Mouse (Mus musculus): Measurements from ENCODE around the gene Ildr2. TPM values are rescaled to one million over a fixed set of nuclear protein-coding genes. Genes with fewer than 3 reads are reported as not detected.
A peak's percentile ranks its signal among the peaks of the same experiment; 100 is the strongest.

The Ildr2 gene
- total and polyA plus RNA-seq, 3 experiments: 2.0 to 11.2 (median 3.1) TPM

DNA sequence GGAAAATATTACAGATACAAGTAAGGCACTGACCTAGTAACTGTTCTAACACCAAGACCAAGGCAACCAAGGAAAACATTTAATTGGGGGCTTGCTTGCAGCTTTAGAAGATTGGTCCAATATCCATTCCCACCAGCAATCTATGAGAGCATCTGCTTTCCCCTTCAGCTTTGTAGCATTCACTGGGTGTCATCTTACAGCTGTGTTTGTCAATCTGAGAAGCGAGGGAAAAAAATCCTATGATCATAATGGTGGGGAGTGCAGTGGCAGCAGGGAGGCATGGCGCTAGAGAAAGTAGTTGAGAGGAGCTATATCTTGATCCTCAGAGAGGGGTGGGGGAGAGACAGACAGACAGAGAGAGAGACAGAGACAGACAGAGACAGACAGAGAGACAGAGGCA, 88.1 kb downstream of the Ildr2 start:
- no peak for DNase-seq

DNA sequence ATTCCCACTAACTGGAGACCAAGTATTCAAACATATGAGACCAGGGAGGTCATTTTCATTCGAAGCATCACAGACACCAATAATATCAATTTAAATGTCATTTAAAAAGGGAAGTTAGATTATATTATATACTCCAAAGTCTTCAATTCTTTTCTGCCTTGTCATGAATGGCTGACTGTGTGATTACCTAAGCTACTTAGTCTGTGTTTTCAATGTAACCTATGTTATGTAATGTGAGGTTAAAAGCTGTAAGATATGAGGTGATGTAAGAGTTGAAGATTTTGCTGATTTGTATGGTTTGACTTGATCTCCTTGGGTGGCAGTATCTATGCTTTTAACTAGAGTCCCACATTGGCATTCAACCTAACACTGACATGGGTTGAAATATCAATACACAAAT, 88.6 kb downstream of the Ildr2 start:
- DNase-seq: no peak

DNA sequence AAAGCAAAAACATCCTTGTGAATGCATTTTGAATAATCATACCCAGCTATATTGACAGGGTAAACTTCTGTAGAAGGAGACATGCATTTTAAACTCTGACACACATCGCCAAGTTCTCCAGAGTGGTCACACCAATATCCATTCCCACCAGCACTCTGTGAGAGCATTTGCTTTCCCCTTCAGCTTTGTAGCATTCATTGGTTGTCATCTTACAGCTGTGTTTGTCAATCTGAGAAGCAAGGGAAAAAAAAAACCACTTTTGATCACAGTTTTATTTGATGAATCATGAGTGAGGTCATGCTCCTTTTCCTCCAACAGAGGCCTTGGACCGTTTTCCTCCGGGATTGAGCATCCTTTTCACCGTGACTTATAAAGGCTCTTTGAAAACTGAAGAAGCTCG, 89.6 kb downstream of the Ildr2 start:
- DNase-seq: no peak

DNA sequence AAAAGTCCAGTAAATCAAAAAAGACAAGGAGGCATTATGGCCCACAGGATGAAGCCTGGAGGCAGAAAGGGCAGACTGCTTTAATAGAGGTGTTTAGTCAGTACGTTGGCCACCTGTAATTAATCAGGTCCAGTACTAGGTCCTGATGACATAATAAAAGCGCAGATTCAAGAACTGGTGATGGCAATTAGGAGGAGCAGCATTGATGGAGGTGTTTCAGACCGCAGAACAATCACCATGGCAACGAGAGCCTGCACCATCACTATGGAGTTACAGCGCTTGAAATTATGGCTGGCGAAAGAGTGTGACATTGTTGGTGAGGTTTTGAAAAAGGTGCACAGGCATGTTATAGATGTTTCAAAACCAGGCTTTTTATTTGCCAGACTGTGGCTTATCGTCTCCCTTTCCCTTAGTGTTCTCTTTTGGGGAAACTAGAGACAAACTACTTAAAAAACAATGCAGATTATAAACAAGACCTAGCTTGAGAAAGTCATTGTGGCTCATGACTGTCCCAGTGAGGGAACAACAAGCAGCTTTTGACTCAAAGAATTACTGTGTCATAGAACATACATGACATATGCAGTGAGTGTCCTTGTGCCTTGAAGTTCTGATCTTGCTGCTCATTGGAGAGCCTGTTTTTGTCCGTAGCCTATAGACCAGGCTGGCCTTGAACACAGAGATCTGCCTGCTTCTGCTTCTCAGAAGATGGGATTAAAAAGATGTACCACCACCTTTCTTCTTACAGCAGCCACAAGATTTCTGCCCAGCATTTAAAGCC, 90.5 kb downstream of the Ildr2 start:
- no peak for DNase-seq

DNA sequence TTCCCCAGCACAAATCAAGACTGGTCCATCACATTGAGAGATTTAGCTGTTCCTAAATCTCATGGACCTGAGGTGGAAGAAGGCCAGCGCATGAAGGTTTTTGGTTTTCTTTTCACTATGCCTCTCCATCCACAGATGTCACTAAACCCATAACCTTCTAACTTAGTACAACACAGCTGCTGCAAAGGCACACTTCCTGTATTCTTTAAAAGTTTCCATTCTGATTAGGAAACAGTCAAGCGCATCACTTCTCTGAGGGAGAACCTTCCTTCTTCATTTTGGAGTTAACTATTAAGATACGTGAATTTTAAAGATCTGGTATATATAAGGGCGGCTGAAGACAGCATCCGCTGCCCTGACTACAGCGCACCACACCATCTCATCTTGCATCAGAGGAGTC, 91.7 kb downstream of the Ildr2 start:
- DNase-seq: no peak

DNA sequence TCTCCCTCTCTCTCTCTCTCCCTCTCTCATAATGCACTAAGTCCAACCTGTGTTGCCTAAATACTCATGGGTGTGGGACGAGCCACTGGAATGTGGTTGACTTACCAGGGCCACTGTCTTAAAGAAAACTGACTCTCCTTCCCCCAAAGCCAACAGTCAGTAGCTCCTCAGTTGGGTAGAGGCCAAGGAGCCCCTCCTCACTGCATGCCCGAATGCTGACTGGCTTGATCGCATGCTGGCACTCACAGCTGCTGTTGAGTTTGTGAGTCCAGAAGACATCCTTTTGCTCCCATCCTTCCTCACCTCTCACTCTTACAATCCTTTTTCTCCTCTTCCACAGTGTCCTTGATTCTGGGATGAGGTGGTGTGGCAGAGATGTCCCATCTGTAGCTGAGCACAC, 93.0 kb downstream of the Ildr2 start:
- no peak for DNase-seq

DNA sequence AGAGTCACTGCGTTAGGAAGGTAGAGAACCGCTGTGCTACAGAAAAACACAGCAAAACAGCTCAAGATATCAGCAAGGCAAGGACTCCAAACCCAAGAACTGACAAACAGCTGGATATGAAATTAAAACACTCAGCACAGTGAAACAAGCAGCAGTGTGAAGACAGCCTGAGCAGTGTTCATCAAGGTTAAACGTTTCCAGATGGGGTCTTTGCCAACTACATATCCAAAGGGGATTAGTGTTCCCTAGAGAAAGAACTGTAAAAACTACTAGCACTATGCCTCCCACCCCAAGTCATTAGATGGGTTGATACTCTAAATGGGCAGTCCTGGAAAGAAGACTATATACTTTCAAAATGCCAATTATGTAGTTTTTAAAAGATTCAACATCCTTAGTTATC, 95.4 kb downstream of the Ildr2 start:
- no peak for DNase-seq

DNA sequence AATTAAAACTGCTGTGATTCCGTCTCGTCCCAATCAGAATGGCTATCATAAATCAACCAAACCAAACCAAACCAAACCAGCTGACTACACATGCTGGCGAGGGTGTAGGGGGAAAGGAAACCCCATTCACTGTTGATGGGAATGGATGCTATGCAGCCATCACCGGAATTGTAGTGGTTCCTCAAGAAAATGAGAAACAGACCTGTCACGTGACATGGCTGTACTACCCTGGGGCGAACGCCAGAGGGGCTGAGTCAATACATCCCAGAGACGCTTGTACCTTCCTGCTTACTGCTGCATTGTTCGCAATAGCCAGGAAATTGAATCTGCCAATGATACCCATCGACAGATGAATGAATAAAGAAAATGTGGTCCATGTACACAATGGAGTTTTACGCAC, 95.8 kb downstream of the Ildr2 start:
- no peak for DNase-seq

DNA sequence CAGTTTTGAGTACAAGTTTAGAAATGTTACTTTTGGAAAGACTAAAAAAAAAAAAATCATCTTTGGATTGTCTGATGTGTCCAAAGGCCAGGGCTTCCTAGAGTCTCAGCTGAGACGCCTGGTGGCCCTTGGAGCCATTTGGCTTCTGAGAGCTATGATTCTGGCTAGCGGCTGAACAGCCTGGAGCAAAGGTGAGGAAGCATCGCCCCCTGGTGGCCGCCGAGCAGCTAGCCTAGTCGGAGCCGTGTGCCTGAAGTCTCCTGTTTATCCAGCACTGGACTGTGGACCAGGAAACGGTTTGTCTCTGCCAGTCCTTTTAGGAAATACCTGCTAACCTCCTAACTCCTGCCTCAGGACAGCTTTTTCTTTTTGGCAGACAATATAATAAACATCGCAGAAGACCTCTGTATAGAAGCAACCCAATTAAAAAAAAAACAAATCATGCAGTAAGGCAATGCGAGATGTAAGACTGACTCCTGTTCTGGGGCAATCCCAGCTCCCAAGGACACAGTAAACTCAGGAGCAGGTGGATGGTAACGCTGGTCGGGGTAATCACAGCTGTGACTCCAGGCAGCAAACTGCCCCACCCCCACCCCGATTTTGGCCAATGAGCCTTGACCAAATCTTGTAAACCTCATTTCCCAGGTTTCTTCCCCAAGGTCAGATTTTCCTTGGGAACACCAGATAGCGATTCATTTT, 106.4 kb downstream of the Ildr2 start:
- peak; percentile 85 for DNase-seq

DNA sequence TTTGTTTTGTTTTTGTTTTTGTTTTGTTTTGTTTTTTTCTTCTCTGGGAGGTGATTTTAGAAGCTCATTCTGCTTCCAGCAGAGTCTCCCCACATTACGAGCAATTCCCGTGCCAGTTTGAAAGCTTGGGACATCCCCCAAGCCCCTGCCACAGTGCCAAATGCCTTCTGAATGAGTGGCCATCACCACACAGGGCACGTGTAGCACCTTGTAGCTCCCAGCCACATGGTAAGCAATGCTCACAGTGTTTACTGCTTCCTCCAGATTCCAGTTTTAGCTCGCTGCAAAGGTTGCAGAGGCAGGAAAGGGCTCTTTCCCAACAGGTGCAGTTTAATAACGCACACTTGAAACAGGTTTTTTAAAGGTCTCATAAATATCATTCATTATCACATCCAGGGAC, 107.0 kb downstream of the Ildr2 start:
- DNase-seq: no peak

DNA sequence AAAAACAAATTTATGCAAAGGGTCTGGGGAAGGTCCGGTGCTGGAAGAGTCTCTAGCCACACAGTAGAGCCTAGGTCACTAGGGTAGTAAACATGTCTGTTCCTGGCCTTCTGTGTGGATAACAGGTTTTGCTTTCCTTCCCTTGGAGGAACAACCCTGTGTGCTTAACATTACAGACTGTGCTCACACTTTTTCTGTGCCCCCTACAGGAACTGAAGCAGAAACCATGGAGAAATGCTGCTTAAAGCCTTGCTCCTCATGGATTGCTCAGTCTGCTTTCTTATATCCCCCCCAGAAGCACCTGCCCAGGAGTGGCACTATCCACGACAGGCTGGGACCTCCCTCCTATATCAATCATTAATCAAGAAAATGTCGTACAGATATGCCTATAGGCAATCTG, 107.9 kb downstream of the Ildr2 start:
- DNase-seq: no peak

DNA sequence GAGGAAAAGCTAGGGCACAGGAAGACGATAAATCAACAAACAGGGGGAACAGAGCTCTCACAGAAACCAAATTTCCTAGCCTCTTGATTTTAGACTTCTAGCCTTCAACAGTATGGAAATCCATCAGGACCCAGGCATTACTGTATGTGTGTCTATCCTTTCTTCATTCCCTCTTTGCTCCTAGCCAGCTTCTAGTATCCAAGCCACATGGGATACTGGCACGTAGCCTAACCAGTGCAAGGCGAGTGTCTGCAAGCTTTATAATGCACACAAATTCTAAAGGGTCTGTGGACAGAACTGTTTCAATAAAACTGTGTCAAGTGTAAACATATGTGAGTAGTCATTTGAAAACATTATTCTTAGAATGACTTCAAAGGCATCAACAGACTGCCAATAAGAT, 108.7 kb downstream of the Ildr2 start:
- no peak for DNase-seq

DNA sequence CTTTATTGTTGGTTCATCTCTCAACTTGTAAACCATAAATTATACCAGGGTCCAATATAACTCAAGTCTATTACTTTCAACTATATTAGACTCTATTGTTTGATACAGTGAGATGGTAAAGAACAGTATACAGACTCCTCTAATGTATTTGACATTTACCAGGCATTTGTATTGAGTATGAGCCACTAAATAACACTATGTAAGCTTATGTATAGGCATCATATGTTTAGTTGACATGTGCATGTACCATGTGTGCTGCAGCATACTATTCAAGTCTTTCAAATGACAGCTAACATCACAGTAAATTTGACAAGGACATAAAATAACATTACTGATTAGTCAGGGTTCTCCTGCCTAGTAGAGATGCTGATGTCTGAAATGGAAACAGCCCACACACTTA, 109.2 kb downstream of the Ildr2 start:
- DNase-seq: no peak

Other genes with a start within 250 kb of the Ildr2 start
- gene Dusp27, start 126.2 kb upstream of the Ildr2 start, total RNA-seq (2021): under 1 TPM; 0.07 to 0.12 TPM
- 0.03 and 0.10 TPM in 2 replicates for gene Dusp27, start 126.2 kb upstream of the Ildr2 start, polyA plus RNA-seq (2012; rRNA removed)
- under 1 TPM; 0.20 to 0.38 TPM for gene Gpa33, start 123.9 kb upstream of the Ildr2 start, total RNA-seq (2021)
- 0.66 and 0.78 TPM in 2 replicates for gene Gpa33, start 123.9 kb upstream of the Ildr2 start, polyA plus RNA-seq (2012; rRNA removed)
- not detected for gene Mael, start 15.4 kb upstream of the Ildr2 start, total RNA-seq (2021)
- gene Mael, start 15.4 kb upstream of the Ildr2 start, polyA plus RNA-seq (2012; rRNA removed): not detected in 2 replicates
- 10 to 100 TPM; 16.6 to 19.3 TPM for gene Tada1, start 125.0 kb downstream of the Ildr2 start, total RNA-seq (2021)
- gene Tada1, start 125.0 kb downstream of the Ildr2 start, polyA plus RNA-seq (2012; rRNA removed): 7.3 and 11.1 TPM in 2 replicates
- 10 to 100 TPM; 31.3 to 32.9 TPM for gene Pogk, start 155.7 kb downstream of the Ildr2 start, total RNA-seq (2021)
- gene Pogk, start 155.7 kb downstream of the Ildr2 start, polyA plus RNA-seq (2012; rRNA removed): 7.9 and 9.2 TPM in 2 replicates
- gene Gm4846, start 243.4 kb downstream of the Ildr2 start, total RNA-seq (2021): under 1 TPM in 1 of 2 experiments, not detected in 1; 0.17 TPM
- not detected in 2 replicates for gene Gm4846, start 243.4 kb downstream of the Ildr2 start, polyA plus RNA-seq (2012; rRNA removed)

Data from adrenal gland, adult 2 months (tissue).